Mouse (Mus musculus) CD8-positive naive resting alpha-beta T cell, adult 57 days (primary cell): ENCODE results near the gene Lrrc8b. TPM values are rescaled to one million over a fixed set of nuclear protein-coding genes. Genes with fewer than 3 reads are reported as not detected.

Experiments used
- total RNA-seq: library from RNA; stranded (reverse); gene quantifications from one replicate; pipeline ENCODE4 v1.2.4, GENCODE M21; 2023

Lrrc8b gene
- 13.0 TPM for total RNA-seq

DNA sequence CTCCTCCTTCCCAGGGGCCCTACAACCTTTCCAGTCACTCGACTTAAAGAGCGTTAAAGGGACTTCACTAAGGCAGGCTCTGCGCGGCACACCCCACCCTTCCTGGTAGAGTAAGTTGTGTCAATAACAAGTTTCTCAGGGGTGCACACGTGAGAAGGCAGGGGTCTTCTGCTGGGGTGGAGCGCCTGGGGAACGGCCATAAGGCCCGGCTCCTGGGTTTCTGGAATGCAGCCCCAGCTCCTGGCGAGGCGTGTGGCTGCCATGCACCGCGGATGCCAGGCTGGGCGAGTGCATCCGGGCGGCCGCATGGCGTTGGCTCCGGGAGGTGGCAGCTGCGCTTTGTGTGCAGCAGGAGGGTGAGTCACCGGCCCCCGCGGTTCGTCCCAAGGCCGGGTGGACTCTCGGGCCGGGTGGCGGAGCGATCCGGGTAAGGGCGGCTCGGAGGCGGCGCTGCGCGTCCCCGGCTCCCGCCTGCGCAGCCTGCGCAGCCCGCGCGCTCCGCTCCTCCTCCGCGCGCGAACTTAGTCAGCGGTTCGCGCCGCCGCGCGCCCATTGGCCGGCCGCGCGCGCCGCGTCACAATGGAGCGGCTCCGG, at the start of gene Lrrc8b:
TSS of gene Lrrc8b (plus strand) at position 578 of the 594 bp plus-strand sequence.

DNA sequence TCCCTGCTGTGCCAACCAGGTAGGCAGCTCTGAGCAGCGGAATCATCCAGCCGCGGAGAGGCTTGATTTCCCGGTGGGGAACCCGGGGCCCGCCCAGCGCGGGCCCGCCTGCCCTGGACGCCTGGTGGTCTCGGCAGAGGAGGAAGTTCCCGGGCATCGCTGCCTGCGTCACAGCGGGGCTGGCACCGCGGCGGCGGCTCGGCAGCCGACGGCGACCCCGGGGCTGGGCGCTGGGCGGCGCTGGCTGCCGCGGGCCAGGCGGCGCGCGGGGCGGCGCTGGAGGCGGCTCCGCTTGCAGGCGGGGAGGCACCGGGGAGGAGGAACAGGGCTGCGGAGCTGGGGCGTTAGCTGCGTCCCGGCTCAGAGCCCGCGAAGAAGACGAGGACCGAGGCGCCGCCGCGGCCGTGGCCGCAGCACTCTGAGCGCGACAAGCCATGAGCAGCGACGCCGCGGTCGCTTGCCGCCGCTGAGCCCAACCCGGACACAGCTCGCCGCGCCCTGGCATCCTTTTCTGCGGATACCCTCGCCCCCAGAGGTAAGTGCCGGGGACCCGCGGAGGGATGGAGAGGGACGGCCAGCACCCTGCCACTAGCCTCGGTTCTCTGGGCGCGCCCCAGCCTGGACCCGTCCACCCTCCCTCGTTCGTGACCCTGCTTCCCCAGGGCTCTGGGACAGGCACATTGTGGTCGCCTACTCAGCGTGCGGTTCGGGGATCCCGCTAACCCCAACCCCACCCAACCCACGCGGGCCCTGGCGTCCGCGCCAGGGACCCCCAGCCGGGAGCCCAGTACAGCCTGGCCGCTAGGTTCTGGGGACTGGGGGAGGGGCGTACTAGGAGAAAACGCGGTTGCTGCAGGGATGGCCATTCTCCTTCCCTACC, 103.8 kb downstream of the Lrrc8b start, which contains the start of gene Lrrc8c:
TSS of gene Lrrc8c (plus strand) at position 293 of the 880 bp plus-strand sequence.

Other genes with a start within 250 kb of the Lrrc8b start
- gene Gbp10, start 176.2 kb upstream of the Lrrc8b start, total RNA-seq: 9.9 TPM
- not detected for gene Gm43302, start 122.1 kb upstream of the Lrrc8b start, total RNA-seq
- 61.0 TPM for gene Gbp6, start 122.1 kb upstream of the Lrrc8b start, total RNA-seq
- 114 TPM for gene Lrrc8c, start 103.6 kb downstream of the Lrrc8b start, total RNA-seq